Mouse (Mus musculus): ENCODE measurements around the gene Ttc26.
"Not testable (repeated sequence)": the region's sequence is repeated elsewhere in the genome, so short reads cannot be mapped to it uniquely, and the experiment has no call there.

Gene Ttc26

GRCm38 (mm10) chr6:38456425-38456824, 75.2 kb downstream of the Ttc26 start:
- DNase-seq (ENCODE audit: low spot score in 2 of 2): not testable (repeated sequence)

GRCm38 (mm10) chr6:38458075-38458474, 76.8 kb downstream of the Ttc26 start:
- DNase-seq (ENCODE audit: low spot score in 2 of 2): no peak

- no peak for DNase-seq (ENCODE audit: low spot score in 2 of 2)
Observed at GRCm38 (mm10) chr6:38469591-38469990, 88.3 kb downstream of the Ttc26 start.
